Mouse (Mus musculus) frontal cortex, adult 2 months (tissue): ENCODE results near the gene Glyat. TPM values are rescaled to one million over a fixed set of nuclear protein-coding genes. Genes with fewer than 3 reads are reported as not detected.

Experiments
- DNase-seq, 2 experiments: peaks; one replicate each; pipeline ENCODE4 v3.0.0; 2022; ENCODE audit warnings: low spot score in 1 of 2; ENCODE audit errors: extremely low spot score in 1 of 2
- polyA plus RNA-seq: library from polyadenylated mRNA; depleted of rRNA; stranded (reverse); fragments of >200 nt; gene quantifications from 2 replicates; pipeline ENCODE4 v1.2.3, GENCODE M21; 2012; rRNA removed

Gene Glyat
- polyA plus RNA-seq, 1 experiment, result not detected

- no peak for DNase-seq
Observed at GRCm38 (mm10) chr19:12677812-12678211, 44.7 kb downstream of the Glyat start, which contains the start of gene Olfr1443. TSS of gene Olfr1443 (plus strand) at chr19:12678112.

GRCm38 (mm10) chr19:12684638-12685037 lies 51.5 kb downstream of the Glyat start:
- no peak for DNase-seq

- no peak for DNase-seq
Observed at GRCm38 (mm10) chr19:12685231-12685630, 52.1 kb downstream of the Glyat start.

- no peak for DNase-seq
Observed at GRCm38 (mm10) chr19:12695590-12695989, 62.5 kb downstream of the Glyat start, which contains the start of gene Keg1. TSS of gene Keg1 (plus strand) at chr19:12695786.

- DNase-seq, result no peak
Observed at GRCm38 (mm10) chr19:12696221-12696620, 63.1 kb downstream of the Glyat start.

Other genes with a start within 250 kb of the Glyat start
- gene Olfr1440, start 246.0 kb upstream of the Glyat start, polyA plus RNA-seq, result not detected in 2 replicates
- not detected in 2 replicates for gene Olfr1441, start 215.9 kb upstream of the Glyat start, polyA plus RNA-seq
- gene Pfpl, start 205.4 kb upstream of the Glyat start, polyA plus RNA-seq, result not detected in 2 replicates
- 8.7 and 12.4 TPM in 2 replicates for gene Mpeg1, start 172.5 kb upstream of the Glyat start, polyA plus RNA-seq
- 19.2 and 21.1 TPM in 2 replicates for gene Dtx4, start 131.9 kb upstream of the Glyat start, polyA plus RNA-seq
- 1.1 and 1.3 TPM in 2 replicates for gene Fam111a, start 87.6 kb upstream of the Glyat start, polyA plus RNA-seq
- gene Gm4952, start 33.3 kb upstream of the Glyat start, polyA plus RNA-seq, result 0.14 and 0.17 TPM in 2 replicates
- not detected in 2 replicates for gene Olfr1442, start 37.1 kb downstream of the Glyat start, polyA plus RNA-seq
- gene Olfr1443, start 44.8 kb downstream of the Glyat start, polyA plus RNA-seq, result not detected in 2 replicates
- gene Keg1, start 62.5 kb downstream of the Glyat start, polyA plus RNA-seq, result not detected in 2 replicates
- gene Cntf, start 132.3 kb downstream of the Glyat start, polyA plus RNA-seq, result 3.3 and 3.9 TPM in 2 replicates
- 46.6 and 50.8 TPM in 2 replicates for gene Zfp91, start 162.8 kb downstream of the Glyat start, polyA plus RNA-seq
- 1.8 and 2.5 TPM in 2 replicates for gene Lpxn, start 162.9 kb downstream of the Glyat start, polyA plus RNA-seq
- gene Gm5244, start 213.4 kb downstream of the Glyat start, polyA plus RNA-seq, result not detected in 2 replicates
- gene Olfr1444, start 224.0 kb downstream of the Glyat start, polyA plus RNA-seq, result not detected in 2 replicates